Mouse (Mus musculus) MEL (cell line): ENCODE measurements around the gene Rsad1. TPM values are rescaled to one million over a fixed set of nuclear protein-coding genes. Genes with fewer than 3 reads are reported as not detected.

Experiments used
- DNase-seq: peaks from one replicate; pipeline ENCODE4 v3.0.0; 2011; ENCODE audit warnings: low read depth, low spot score
- H3K27ac ChIP-seq: 2 replicates; pipeline ENCODE4 v1.5.1; 2012; ENCODE audit warnings: low read depth, mild to moderate bottlenecking, control low read depth, low read length, moderate library complexity; ENCODE audit not compliant: control insufficient read depth
- H3K27me3 ChIP-seq, 2 experiments: fragments of 150-350 bp in 1 of 2; sonication (generic) in 1 of 2; 2 replicates each; pipeline ENCODE4 v1.6.1; 2012; ENCODE audit warnings: low read length in 2 of 2, mild to moderate bottlenecking in 2 of 2, improper control_type of control experiment in 1 of 2, moderate library complexity in 1 of 2; ENCODE audit not compliant: insufficient read depth in 2 of 2, control insufficient read depth in 1 of 2
- H3K36me3 ChIP-seq, 2 experiments: 2 replicates each; pipeline ENCODE4 v1.6.1; 2012 to 2014; ENCODE audit warnings: low read length in 2 of 2, improper control_type of control experiment in 1 of 2, inconsistent platforms in 1 of 2, mild to moderate bottlenecking in 1 of 2; ENCODE audit not compliant: insufficient read depth in 2 of 2, control insufficient read depth in 1 of 2
- H3K4me1 ChIP-seq, 2 experiments: fragments of 150-350 bp in 1 of 2; sonication (generic) in 1 of 2; 2 replicates each; pipeline ENCODE4 v1.6.1; 2012; ENCODE audit warnings: low read length in 2 of 2, improper control_type of control experiment in 1 of 2, mild to moderate bottlenecking in 1 of 2; ENCODE audit not compliant: insufficient read depth in 2 of 2, control insufficient read depth in 1 of 2
- H3K4me3 ChIP-seq, 2 experiments: fragments of 150-350 bp in 1 of 2; sonication (generic) in 1 of 2; 2 replicates each; pipeline ENCODE4 v1.5.1; 2012; ENCODE audit warnings: low read depth in 2 of 2, low read length in 2 of 2, mild to moderate bottlenecking in 2 of 2, moderate library complexity in 2 of 2, control low read depth in 1 of 2, improper control_type of control experiment in 1 of 2; ENCODE audit not compliant: control insufficient read depth in 1 of 2, insufficient read depth in 1 of 2
- H3K79me2 ChIP-seq: 2 replicates; pipeline ENCODE4 v1.6.1; 2012; ENCODE audit warnings: mild to moderate bottlenecking, low read length, moderate library complexity; ENCODE audit not compliant: control insufficient read depth, poor library complexity, insufficient read depth
- H3K9ac ChIP-seq: 2 replicates; pipeline ENCODE4 v1.6.1; 2012; ENCODE audit warnings: low read depth, mild to moderate bottlenecking, control low read depth, low read length, moderate library complexity; ENCODE audit not compliant: control insufficient read depth, poor library complexity, severe bottlenecking
- H3K9me3 ChIP-seq: fragments of 150-350 bp; sonication (generic); replicated peaks from 2 replicates; pipeline ENCODE4 v1.6.1; 2012; ENCODE audit warnings: mild to moderate bottlenecking, low read length, improper control_type of control experiment, moderate library complexity; ENCODE audit not compliant: insufficient read depth
- BHLHE40 ChIP-seq: IDR thresholded peaks from 2 replicates; pipeline ENCODE4 v1.6.1; 2012; ENCODE audit warnings: low read depth, mild to moderate bottlenecking, inconsistent platforms, low read length, improper control_type of control experiment, borderline replicate concordance
- CHD1 ChIP-seq: IDR thresholded peaks from 2 replicates; pipeline ENCODE4 v1.6.1; 2012; ENCODE audit warnings: low read depth, mild to moderate bottlenecking, inconsistent platforms, low read length, improper control_type of control experiment
- CHD2 ChIP-seq: IDR thresholded peaks from 2 replicates; pipeline ENCODE4 v1.6.1; 2011; ENCODE audit warnings: low read length, improper control_type of control experiment
- CTCF ChIP-seq, 3 experiments: IDR thresholded peaks in 2 of 3; conservative IDR thresholded peaks in 1 of 3; 2 replicates each; pipeline ENCODE4 v1.5.1; 2011 to 2012; ENCODE audit warnings: low read length in 3 of 3, low read depth in 2 of 3, mild to moderate bottlenecking in 2 of 3, improper control_type of control experiment in 1 of 3, inconsistent platforms in 1 of 3, mixed read lengths in 1 of 3, moderate library complexity in 1 of 3; ENCODE audit not compliant: control insufficient read depth in 1 of 3, insufficient read depth in 1 of 3, poor library complexity in 1 of 3, severe bottlenecking in 1 of 3
- ELF1 ChIP-seq: IDR thresholded peaks from 2 replicates; pipeline ENCODE4 v1.6.1; 2014; ENCODE audit warnings: low read depth, mild to moderate bottlenecking, inconsistent platforms, low read length, improper control_type of control experiment, moderate library complexity
- GATA1 ChIP-seq: IDR thresholded peaks from 2 replicates; pipeline ENCODE4 v1.6.1; 2011; ENCODE audit warnings: low read depth, low read length, improper control_type of control experiment
- HCFC1 ChIP-seq: IDR thresholded peaks from 2 replicates; pipeline ENCODE4 v1.6.1; 2012; ENCODE audit warnings: low read depth, mild to moderate bottlenecking, inconsistent platforms, low read length, improper control_type of control experiment, moderate library complexity
- MAFK ChIP-seq: IDR thresholded peaks from 2 replicates; pipeline ENCODE4 v1.6.1; 2011; ENCODE audit warnings: low read depth, mild to moderate bottlenecking, low read length, improper control_type of control experiment, borderline replicate concordance
- MEF2A ChIP-seq: IDR thresholded peaks from 2 replicates; pipeline ENCODE4 v1.6.1; 2014; ENCODE audit warnings: low read depth, mild to moderate bottlenecking, inconsistent platforms, low read length, improper control_type of control experiment; ENCODE audit not compliant: poor library complexity, insufficient replicate concordance, severe bottlenecking; ENCODE audit errors: extremely low read depth
- MXI1 ChIP-seq: IDR thresholded peaks from 2 replicates; pipeline ENCODE4 v1.6.1; 2011; ENCODE audit warnings: mild to moderate bottlenecking, low read depth, low read length, improper control_type of control experiment
- MYB ChIP-seq: IDR thresholded peaks from 2 replicates; pipeline ENCODE4 v1.6.1; 2011; ENCODE audit warnings: mild to moderate bottlenecking, low read depth, low read length, improper control_type of control experiment
- NELFE ChIP-seq: IDR thresholded peaks from 2 replicates; pipeline ENCODE4 v1.6.1; 2011; ENCODE audit warnings: low read depth, low read length, improper control_type of control experiment
- POLR2A ChIP-seq, 2 experiments: IDR thresholded peaks; 2 replicates each; pipeline ENCODE4 v1.6.1; 2011 to 2012; ENCODE audit warnings: low read length in 2 of 2, mild to moderate bottlenecking in 2 of 2, control low read depth in 1 of 2, improper control_type of control experiment in 1 of 2, low read depth in 1 of 2, moderate library complexity in 1 of 2; ENCODE audit not compliant: control insufficient read depth in 1 of 2, insufficient read depth in 1 of 2, poor library complexity in 1 of 2
- POLR2AphosphoS2 ChIP-seq: IDR thresholded peaks from 2 replicates; pipeline ENCODE4 v1.6.1; 2011; ENCODE audit warnings: low read length, improper control_type of control experiment
- RAD21 ChIP-seq: IDR thresholded peaks from 2 replicates; pipeline ENCODE4 v1.6.1; 2011; ENCODE audit warnings: mild to moderate bottlenecking, low read depth, low read length, improper control_type of control experiment
- RCOR1 ChIP-seq: IDR thresholded peaks from 2 replicates; pipeline ENCODE4 v1.6.1; 2012; ENCODE audit warnings: low read depth, mild to moderate bottlenecking, inconsistent platforms, low read length, improper control_type of control experiment
- SMC3 ChIP-seq: IDR thresholded peaks from 2 replicates; pipeline ENCODE4 v1.6.1; 2011; ENCODE audit warnings: low read depth, low read length, improper control_type of control experiment
- TAL1 ChIP-seq: IDR thresholded peaks from 2 replicates; pipeline ENCODE4 v1.6.1; 2012; ENCODE audit warnings: mild to moderate bottlenecking, inconsistent platforms, low read length, moderate library complexity, mixed read lengths
- TBP ChIP-seq: IDR thresholded peaks from 2 replicates; pipeline ENCODE4 v1.8.0; 2011; ENCODE audit warnings: low read depth, low read length, improper control_type of control experiment
- USF2 ChIP-seq, 2 experiments: IDR thresholded peaks; 2 replicates each; pipeline ENCODE4 v1.6.1; 2011 to 2012; ENCODE audit warnings: improper control_type of control experiment in 2 of 2, low read length in 2 of 2, borderline replicate concordance in 1 of 2, inconsistent platforms in 1 of 2, low read depth in 1 of 2, mild to moderate bottlenecking in 1 of 2; ENCODE audit not compliant: insufficient read depth in 1 of 2
- ZC3H11A ChIP-seq: IDR thresholded peaks from 2 replicates; pipeline ENCODE4 v1.6.1; 2012; ENCODE audit warnings: low read depth, mild to moderate bottlenecking, inconsistent platforms, low read length, improper control_type of control experiment
- ZKSCAN1 ChIP-seq: IDR thresholded peaks from 2 replicates; pipeline ENCODE4 v1.6.1; 2012; ENCODE audit warnings: low read depth, mild to moderate bottlenecking, inconsistent platforms, low read length, improper control_type of control experiment, moderate library complexity
- ZMIZ1 ChIP-seq: IDR thresholded peaks from 2 replicates; pipeline ENCODE4 v1.6.1; 2012; ENCODE audit warnings: low read depth, mild to moderate bottlenecking, inconsistent platforms, low read length, improper control_type of control experiment, moderate library complexity
- polyA plus RNA-seq, 2 experiments: library from polyadenylated mRNA; stranded (reverse) in 1 of 2; unstranded in 1 of 2; fragments of >175 nt in 1 of 2; fragments of >200 nt in 1 of 2; gene quantifications; 2 replicates each; pipeline versions ENCODE4 v1.2.1 to v1.2.4; 2012; ENCODE audit warnings: low replicate concordance in 2 of 2, low read depth in 1 of 2; ENCODE audit not compliant: insufficient read length in 2 of 2, insufficient read depth in 1 of 2, missing spikeins in 1 of 2
- total RNA-seq: library from RNA; depleted of rRNA; stranded (reverse); fragments of 300-350 nt; gene quantifications from 2 replicates; pipeline ENCODE4 v1.2.3, GENCODE M21; 2012

Gene Rsad1
- total and polyA plus RNA-seq, 3 experiments, result 24.0 to 28.7 TPM; not detected in 1

DNA sequence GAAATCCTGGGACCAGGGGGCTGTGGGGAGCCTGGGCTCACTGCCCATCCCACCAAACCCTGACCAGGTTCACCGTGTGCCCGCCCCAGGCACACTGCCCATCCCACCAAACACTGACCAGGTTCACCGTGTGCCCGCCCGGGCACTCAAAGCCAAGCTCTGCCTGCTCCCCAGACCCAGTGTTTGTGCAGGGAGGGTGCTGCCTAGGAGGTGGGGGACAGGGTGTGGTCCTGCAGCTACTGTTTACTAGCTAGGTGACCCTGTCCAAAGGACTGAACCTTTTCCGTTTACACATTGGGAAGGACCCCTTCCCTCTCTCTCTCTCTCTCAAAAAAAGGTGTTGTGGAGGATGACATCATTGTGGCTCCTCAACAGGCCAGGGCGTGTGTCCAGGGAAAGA lies 18.3 kb upstream of the Rsad1 start:
- Histone ChIP-seq H3K4me1 (no peaks in the 10 kb centered on the region), H3K9ac (no peak overlapping the region)

DNA sequence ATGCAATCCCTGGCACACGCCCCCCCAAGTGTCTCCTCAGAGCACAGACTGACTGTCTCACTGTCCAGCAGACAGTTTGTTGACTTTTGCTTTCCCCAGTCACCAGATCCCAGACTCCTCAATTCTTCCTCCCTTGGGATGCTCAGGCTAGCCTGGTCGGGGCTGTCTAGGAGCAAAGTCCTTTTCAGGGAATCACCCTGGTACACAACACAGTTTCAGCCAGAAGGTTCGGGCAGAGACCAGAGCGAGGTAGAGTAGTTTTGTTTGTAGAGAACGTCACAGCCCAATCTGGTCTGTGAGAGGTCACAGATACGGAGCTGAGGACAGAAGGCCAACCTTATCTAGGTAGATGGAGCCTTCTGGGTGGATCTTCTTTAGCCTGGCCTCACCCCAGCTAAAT lies 17.5 kb upstream of the Rsad1 start:
- Histone ChIP-seq H3K27ac (no peak overlapping the region), H3K27me3 (no peaks in the 10 kb centered on the region), H3K36me3 (no peaks in the 10 kb centered on the region), H3K9me3 (no peaks in the 10 kb centered on the region), H3K4me1 (no peaks in the 10 kb centered on the region), H3K79me2 (no peaks in the 10 kb centered on the region), H3K9ac (no peak overlapping the region), H3K4me3 (no peak overlapping the region)
- DNase-seq, result no peak
- TF ChIP-seq MEF2A (no peak), GATA1 (no peak), RAD21 (no peak), SMC3 (no peak), POLR2A (IDR thresholded peaks at IDR 0.05; ENCODE audit: control insufficient read depth in 1 of 2, insufficient read depth in 1 of 2, low read depth in 1 of 2, low read length in 2 of 2, poor library complexity in 1 of 2) (no peak), MYB (no peak), USF2 (IDR thresholded peaks at IDR 0.05; ENCODE audit: borderline replicate concordance in 1 of 2, insufficient read depth in 1 of 2, low read depth in 1 of 2, low read length in 2 of 2) (no peak), CHD1 (no peak), BHLHE40 (no peak), TAL1 (no peak), MXI1 (no peak), MAFK (no peak), RCOR1 (no peak), NELFE (no peak)

More for the DNA sequence above, 18.3 kb upstream of the Rsad1 start:
- Histone ChIP-seq H3K27me3 (no peaks in the 10 kb centered on the region), H3K4me3 (no peak overlapping the region), H3K9me3 (no peaks in the 10 kb centered on the region), H3K79me2 (no peaks in the 10 kb centered on the region), H3K36me3 (no peaks in the 10 kb centered on the region), H3K27ac (no peak overlapping the region)
- no peak for DNase-seq
- no peak for TF ChIP-seq ZMIZ1
- no peak for TF ChIP-seq CTCF (IDR thresholded peaks at IDR 0.05 in 2 of 3, conservative IDR thresholded peaks at IDR 0.05 in 1 of 3; ENCODE audit: control insufficient read depth in 1 of 3, insufficient read depth in 1 of 3, low read depth in 2 of 3, low read length in 3 of 3, poor library complexity in 1 of 3, severe bottlenecking in 1 of 3)
- TF ChIP-seq POLR2A (IDR thresholded peaks at IDR 0.05; ENCODE audit: control insufficient read depth in 1 of 2, insufficient read depth in 1 of 2, low read depth in 1 of 2, low read length in 2 of 2, poor library complexity in 1 of 2), result no peak
- no peak for TF ChIP-seq ELF1
- TF ChIP-seq MAFK, result no peak
- no peak for TF ChIP-seq TAL1
- no peak for TF ChIP-seq HCFC1
- TF ChIP-seq USF2 (IDR thresholded peaks at IDR 0.05; ENCODE audit: borderline replicate concordance in 1 of 2, insufficient read depth in 1 of 2, low read depth in 1 of 2, low read length in 2 of 2), result no peak
- no peak for TF ChIP-seq TBP
- TF ChIP-seq ZC3H11A, result no peak
- TF ChIP-seq RAD21, result no peak
- no peak for TF ChIP-seq GATA1
- TF ChIP-seq MXI1, result no peak
- no peak for TF ChIP-seq POLR2AphosphoS2
- no peak for TF ChIP-seq ZKSCAN1
- no peak for TF ChIP-seq CHD2
